Mouse (Mus musculus) stomach, postnatal 0 days (tissue): ENCODE measurements around the gene Timeless.

Experiments
- CTCF ChIP-seq: IDR thresholded peaks from 2 replicates; pipeline ENCODE4 v1.5.1; 2016; ENCODE audit warnings: antibody characterized with exemption, low read depth, mild to moderate bottlenecking, moderate library complexity
- EP300 ChIP-seq: optimal IDR thresholded peaks from 2 replicates; pipeline ENCODE3; 2016; ENCODE audit warnings: antibody characterized with exemption

DNA sequence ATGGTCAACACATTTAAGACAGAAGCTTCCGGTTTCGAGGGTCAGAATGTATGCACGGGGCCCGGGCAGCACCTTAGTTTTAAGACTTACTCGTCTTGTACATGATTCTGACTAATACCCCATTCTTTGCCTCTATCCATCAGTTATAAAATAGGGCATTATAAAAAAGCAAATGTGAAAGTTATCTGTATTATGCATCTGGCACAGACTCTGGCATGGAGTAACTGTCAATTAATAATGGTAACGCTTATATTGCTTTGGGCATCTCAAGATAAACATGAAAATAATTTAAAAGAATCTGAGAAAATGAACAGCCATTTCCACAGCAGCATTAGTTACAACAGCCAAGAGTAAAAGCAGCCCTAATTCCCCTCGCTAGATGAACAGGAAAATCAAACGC, 3.9 kb upstream of the Timeless start:
- TF ChIP-seq CTCF (no peak), EP300 (no peak)
